Mouse (Mus musculus): ENCODE measurements around the gene Syna. TPM values are rescaled to one million over a fixed set of nuclear protein-coding genes. Genes with fewer than 3 reads are reported as not detected.

Gene Syna
- 1 to 10 TPM; 5.1 to 6.7 TPM for total RNA-seq (2021)

- no peak for DNase-seq (ENCODE audit: extremely low spot score in 1 of 2, low spot score in 1 of 2)
Measured at GRCm38 (mm10) chr5:134560071-134560449, at the start of gene Syna. Gene Syna, minus strand, starts transcription at chr5:134560171.

- no peak for DNase-seq (ENCODE audit: extremely low spot score in 1 of 2, low spot score in 1 of 2)
Measured at GRCm38 (mm10) chr5:134607121-134607520, 47.1 kb upstream of the Syna start.

GRCm38 (mm10) chr5:134606314-134606713 lies 46.3 kb upstream of the Syna start:
- DNase-seq (ENCODE audit: extremely low spot score in 1 of 2, low spot score in 1 of 2): no peak

GRCm38 (mm10) chr5:134604376-134604775 lies 44.4 kb upstream of the Syna start:
- DNase-seq (ENCODE audit: extremely low spot score in 1 of 2, low spot score in 1 of 2): no peak

- no peak for DNase-seq (ENCODE audit: extremely low spot score in 1 of 2, low spot score in 1 of 2)
Measured at GRCm38 (mm10) chr5:134597711-134598110, 37.7 kb upstream of the Syna start.

- no peak for DNase-seq (ENCODE audit: extremely low spot score in 1 of 2, low spot score in 1 of 2)
Measured at GRCm38 (mm10) chr5:134593093-134593492, 33.1 kb upstream of the Syna start.

GRCm38 (mm10) chr5:134592026-134592581 lies 32.1 kb upstream of the Syna start:
- no peak for DNase-seq (ENCODE audit: extremely low spot score in 1 of 2, low spot score in 1 of 2)

GRCm38 (mm10) chr5:134589900-134590299 lies 29.9 kb upstream of the Syna start:
- DNase-seq (ENCODE audit: extremely low spot score in 1 of 2, low spot score in 1 of 2): no peak

- DNase-seq (ENCODE audit: extremely low spot score in 1 of 2, low spot score in 1 of 2): no peak
Measured at GRCm38 (mm10) chr5:134584798-134585197, 24.8 kb upstream of the Syna start.

- DNase-seq (ENCODE audit: extremely low spot score in 1 of 2, low spot score in 1 of 2): no peak
Measured at GRCm38 (mm10) chr5:134583884-134584213, 23.9 kb upstream of the Syna start.

GRCm38 (mm10) chr5:134583006-134583883 lies 23.3 kb upstream of the Syna start:
- DNase-seq (ENCODE audit: extremely low spot score in 1 of 2, low spot score in 1 of 2): no peak

GRCm38 (mm10) chr5:134582221-134582907 lies 22.4 kb upstream of the Syna start:
- peak; percentile 85 to 98 for DNase-seq (ENCODE audit: extremely low spot score in 1 of 2, low spot score in 1 of 2)

- no peak for DNase-seq (ENCODE audit: extremely low spot score in 1 of 2, low spot score in 1 of 2)
Measured at GRCm38 (mm10) chr5:134581146-134581545, 21.2 kb upstream of the Syna start, which contains the start of gene Rfc2. Gene Rfc2, plus strand, starts transcription at chr5:134581366.

GRCm38 (mm10) chr5:134579135-134579534 lies 19.2 kb upstream of the Syna start:
- no peak for DNase-seq (ENCODE audit: extremely low spot score in 1 of 2, low spot score in 1 of 2)

GRCm38 (mm10) chr5:134577534-134577933 lies 17.6 kb upstream of the Syna start:
- DNase-seq (ENCODE audit: extremely low spot score in 1 of 2, low spot score in 1 of 2): no peak

- DNase-seq (ENCODE audit: extremely low spot score in 1 of 2, low spot score in 1 of 2): no peak
Measured at GRCm38 (mm10) chr5:134576517-134577220, 16.7 kb upstream of the Syna start.

- DNase-seq (ENCODE audit: extremely low spot score in 1 of 2, low spot score in 1 of 2): no peak
Measured at GRCm38 (mm10) chr5:134575833-134576232, 15.9 kb upstream of the Syna start.

- DNase-seq (ENCODE audit: extremely low spot score in 1 of 2, low spot score in 1 of 2): no peak
Measured at GRCm38 (mm10) chr5:134572508-134573214, 12.7 kb upstream of the Syna start.

- no peak for DNase-seq (ENCODE audit: extremely low spot score in 1 of 2, low spot score in 1 of 2)
Measured at GRCm38 (mm10) chr5:134571730-134572507, 11.9 kb upstream of the Syna start.
